Mouse (Mus musculus) left cerebral cortex, postnatal 10 days (tissue): ENCODE results near the gene Amotl1. TPM values are rescaled to one million over a fixed set of nuclear protein-coding genes. Genes with fewer than 3 reads are reported as not detected.

ENCODE experiments used
- DNase-seq, 2 experiments: peaks; one replicate each; pipeline ENCODE4 v3.0.0; 2021 to 2022; ENCODE audit warnings: low spot score in 2 of 2, mixed read lengths in 1 of 2; ENCODE audit errors: extremely low spot score in 1 of 2
- intact Hi-C: fragments of 180-260 bp; cut with DNase I; formaldehyde crosslinking; loops from one replicate; pipeline ENCODE4 v1.15.1; 2025
- total RNA-seq, 2 experiments: library from RNA; stranded (reverse); gene quantifications; 2 replicates each; pipeline ENCODE4 v1.2.3; 2021

Amotl1 gene
- total RNA-seq, 2 experiments from 2014 or later, result 12.9 to 13.9 TPM

DNA sequence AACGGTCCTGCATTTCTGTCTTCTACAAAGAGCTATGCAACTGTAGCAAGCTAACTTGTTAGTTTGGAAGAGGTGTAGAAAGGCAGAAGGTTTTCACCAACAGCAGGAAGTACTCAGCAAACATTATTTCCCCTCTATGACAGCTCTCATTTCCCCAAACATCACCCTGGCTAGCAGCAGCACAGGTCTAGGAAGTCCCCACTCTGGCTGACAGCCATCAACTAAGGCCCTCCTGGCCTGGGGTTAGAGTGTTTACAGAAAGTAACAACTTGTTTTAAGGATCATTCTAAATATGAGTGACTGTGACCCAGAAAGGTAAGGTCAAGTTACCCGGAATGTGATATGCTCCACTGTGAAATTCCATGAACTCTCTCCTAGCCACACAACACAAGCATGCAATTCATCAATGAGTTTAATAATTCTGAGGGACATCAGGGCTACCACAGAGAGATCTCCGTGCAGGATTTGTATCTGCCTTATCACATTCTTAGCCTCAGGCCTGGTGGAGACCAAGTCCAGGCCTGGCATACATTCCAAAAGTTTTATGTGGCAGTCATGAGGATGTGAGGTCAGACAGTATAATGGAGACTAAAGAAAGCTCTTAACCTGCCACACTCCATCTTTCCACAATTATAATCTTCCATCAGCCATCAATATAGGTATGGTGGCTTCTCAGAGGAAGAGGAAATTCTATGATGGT, 123.7 kb downstream of the Amotl1 start:
- intact Hi-C loops, result no loop called here
- DNase-seq, result no peak

DNA sequence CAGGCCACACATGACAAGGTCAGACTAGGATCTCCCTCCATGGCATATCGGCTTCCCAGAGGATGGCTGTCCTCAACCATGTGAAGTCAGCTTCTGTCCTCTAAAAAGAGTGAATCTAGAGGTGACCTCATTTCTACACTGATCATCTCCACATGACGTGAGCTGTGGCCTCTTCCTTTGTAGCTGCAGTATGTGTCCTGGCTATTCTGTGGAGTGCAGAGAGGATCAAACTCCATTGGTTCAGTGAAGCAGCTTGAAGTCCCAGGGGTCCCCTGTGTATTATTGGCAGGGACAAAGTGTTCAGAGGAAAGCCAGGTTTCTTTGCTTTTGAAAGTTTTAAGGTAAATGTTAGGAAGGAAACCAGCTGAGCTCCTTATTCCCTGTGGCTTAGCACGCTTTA, 126.8 kb downstream of the Amotl1 start:
- DNase-seq, result no peak
- intact Hi-C loops, result no loop called here

DNA sequence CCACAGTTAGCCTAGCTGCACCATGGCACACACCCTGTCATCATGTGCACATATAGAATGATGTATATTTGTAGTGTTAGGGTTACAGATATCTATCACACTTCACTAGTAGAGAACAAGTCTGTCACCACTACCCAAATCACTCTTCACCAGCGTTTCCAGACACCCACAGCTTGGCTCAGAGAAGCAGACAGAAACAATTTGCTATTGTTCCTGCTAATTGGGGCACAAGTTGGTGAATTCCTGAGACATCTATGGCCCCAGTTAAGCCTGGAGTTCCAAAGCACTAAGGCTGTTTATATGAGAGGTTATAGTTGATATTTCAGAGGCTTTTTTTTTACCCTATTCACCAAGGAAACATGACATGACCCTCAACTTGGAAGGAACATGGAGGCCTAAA, 127.6 kb downstream of the Amotl1 start:
- no peak for DNase-seq
- intact Hi-C loops, result no loop called here

DNA sequence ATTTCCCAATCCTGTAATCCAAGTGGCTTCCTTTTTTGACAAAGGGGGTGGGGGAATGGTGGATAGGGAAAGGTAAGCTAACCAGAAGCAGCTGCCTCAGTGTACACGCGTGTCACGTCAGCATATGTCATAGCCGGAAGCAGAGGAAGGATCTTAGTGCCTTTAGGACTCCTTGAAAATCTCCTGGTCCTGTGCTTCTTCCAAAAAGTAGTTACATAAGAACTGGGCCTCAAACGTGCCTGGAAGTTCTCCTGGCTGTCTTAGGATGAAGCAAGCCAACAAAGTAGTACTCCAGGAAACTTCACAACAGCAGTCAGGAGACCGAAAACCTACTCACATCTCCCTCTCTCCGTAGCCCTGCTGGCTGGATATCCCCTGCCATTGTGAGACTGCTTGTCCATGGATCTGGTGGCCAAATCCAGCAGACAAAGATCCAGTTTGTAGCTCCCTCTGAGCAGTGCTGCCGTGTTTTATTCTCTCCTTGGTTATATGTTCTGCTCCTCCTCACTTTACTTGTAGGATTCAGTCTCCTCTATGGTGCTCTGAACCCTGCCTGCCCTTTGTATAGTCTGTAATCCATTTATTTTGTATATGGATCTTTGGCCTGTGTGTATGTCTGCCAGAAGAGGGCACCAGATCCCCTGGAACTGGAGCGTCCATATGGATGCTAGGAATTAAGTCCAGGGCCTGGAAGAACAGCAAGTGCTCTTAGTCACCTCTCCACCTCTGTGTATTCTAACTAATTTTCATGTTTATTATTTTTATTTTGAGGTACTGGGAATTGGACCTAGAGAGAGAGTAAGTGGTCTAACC, 132.0 kb downstream of the Amotl1 start:
- intact Hi-C loops, result loop anchor here (5.0 kb wide), 1 partner anchor 254 kb away; no protein-coding TSS in a partner anchor

DNA sequence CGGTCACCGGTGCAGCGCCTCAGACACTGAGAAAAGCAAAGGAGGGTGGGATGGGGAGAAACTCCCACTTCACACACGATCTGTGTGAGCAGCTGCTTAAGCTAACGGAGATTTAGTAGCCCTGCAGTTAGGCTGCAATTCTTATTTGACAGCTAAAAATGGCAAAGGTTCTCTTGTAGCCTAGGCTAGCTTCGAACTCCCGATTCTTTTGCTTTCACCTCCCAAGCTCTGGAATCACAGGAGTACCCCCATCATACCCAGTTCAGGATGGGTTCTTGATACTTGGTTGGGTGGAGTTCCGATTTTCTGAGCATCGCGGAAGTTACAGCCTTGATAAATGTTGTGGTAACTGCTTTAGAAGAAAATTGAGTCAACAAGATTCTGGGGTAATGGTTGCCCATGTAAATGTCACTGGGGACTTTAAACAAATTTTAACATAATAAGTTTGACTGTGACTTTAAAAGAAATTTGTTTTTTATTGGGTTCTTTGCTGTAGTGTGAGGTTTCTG, 143.9 kb downstream of the Amotl1 start:
- intact Hi-C loops, result loop anchor here (5.0 kb wide), 1 partner anchor 119 kb away; the partner anchor contains the start of gene Endod1
- DNase-seq, result no peak

More for the DNA sequence above, 132.0 kb downstream of the Amotl1 start:
- peak; percentile 20 to 41 for DNase-seq

DNA sequence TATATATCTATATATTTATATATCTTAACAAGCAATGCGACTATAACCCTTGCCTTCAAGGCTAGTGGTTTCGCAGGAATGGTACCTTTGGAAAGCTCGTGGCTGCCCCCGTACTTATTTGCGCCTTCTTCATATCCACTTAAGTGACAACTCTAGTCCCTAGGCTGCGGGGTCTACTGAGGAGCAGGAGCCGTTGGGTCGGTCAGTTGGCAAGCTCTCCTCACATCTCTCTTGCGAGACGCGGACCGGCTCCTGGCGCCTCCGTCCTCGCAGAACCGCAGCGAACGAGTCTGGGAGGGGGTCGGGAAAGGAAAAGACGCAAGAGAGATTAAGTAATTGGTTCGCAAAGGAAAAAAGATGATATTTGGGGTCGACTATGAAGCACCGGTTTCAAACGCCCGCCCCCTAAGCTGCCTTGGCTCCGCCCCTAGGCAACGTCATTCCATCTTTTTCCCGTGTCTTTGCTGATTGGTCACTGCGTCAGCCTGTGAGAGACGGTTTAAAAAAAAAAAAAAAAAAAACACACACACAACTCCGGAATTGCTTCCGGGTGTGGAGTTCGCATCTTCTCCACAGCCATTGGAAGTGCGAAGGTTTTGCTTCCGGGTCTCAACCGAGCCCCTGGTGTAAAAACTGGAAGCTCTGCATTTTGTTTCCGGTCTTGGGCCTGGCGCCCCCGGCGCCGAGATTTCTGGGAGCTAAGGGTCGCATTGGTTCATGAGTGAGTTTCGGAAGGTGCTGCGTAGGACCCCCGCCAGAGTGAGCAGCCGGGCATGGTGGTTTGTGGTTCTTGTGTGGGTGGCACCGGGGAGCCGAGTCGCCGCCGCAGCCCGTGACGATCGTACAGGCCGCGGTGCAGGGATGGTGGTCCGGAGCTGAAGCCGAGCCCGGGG, 144.6 kb downstream of the Amotl1 start, which contains the start of the genes Kdm4d and Cwc15:
Gene Kdm4d, minus strand, starts transcription at position 460 of the 893 bp plus-strand sequence.
Gene Cwc15, plus strand, starts transcription at position 595 of the 893 bp plus-strand sequence.
- intact Hi-C loops, result loop anchor here (5.0 kb wide), 1 partner anchor 118 kb away; the partner anchor contains the start of gene Endod1
- peak; percentile 96 to 97 for DNase-seq

DNA sequence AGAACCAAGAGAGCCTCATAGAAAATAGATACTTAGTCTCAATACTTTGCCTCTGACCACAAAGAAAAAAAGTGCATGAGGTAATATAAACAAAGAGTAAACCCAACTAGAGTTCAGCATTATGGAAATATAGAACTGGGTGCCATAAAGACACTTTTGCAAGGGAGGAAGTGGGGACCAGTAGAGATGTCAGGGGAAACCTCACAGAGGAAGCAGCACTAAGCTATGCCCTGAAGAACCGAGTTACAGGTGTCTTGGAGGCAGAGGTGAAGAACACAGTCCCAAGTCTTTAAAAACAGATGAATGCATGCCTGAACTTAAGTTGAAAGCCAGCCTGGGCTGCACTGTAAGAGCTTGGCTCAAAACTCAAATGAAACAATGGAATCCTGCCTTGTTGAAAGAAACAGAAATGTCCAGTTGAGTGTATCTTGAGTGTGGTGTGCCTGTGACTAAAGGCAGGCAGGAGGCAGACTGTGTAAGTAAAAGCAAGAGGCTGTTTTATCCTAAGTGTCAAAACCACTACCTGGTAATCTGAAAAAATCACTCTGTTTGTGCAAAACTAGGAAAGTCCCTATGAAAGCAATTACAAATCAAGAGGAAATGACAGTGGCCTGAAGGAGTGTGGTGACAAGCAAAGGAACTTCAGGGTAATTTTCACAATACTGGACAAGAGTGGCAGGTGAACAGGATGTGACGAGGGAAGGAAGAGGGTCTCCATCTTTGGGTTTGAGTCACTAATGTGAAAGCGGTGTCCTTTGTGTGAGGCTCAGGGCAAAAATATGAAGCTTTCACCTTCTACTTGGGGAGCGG, 145.8 kb downstream of the Amotl1 start:
- intact Hi-C loops, result no loop called here
- DNase-seq, result no peak

Other genes starting within 250 kb of the Amotl1 start
- 1 to 10 TPM; 1.6 to 2.6 TPM for gene Kdm4d, start 144.6 kb downstream of the Amotl1 start, total RNA-seq
- gene Cwc15, start 144.4 kb downstream of the Amotl1 start, total RNA-seq, result 10 to 100 TPM; 70.8 to 76.6 TPM
- under 1 TPM in 1 of 2 experiments, not detected in 1; 0.10 TPM for gene Piwil4, start 95.7 kb upstream of the Amotl1 start, total RNA-seq
- gene Fut4, start 107.3 kb upstream of the Amotl1 start, total RNA-seq, result under 1 TPM; 0.49 to 0.54 TPM
- not detected for gene 1700012B09Rik, start 126.0 kb upstream of the Amotl1 start, total RNA-seq
- gene Mre11a, start 139.6 kb upstream of the Amotl1 start, total RNA-seq, result 10 to 100 TPM; 10.2 to 11.3 TPM
- gene Ankrd49, start 139.8 kb upstream of the Amotl1 start, total RNA-seq, result 10 to 100 TPM; 18.7 to 19.9 TPM
- gene Gpr83, start 215.2 kb upstream of the Amotl1 start, total RNA-seq, result 1 to 10 TPM; 5.4 to 10.0 TPM